Mouse (Mus musculus) midbrain, postnatal 0 days (tissue): Measurements from ENCODE around the gene Xpot. TPM values are rescaled to one million over a fixed set of nuclear protein-coding genes. Genes with fewer than 3 reads are reported as not detected.

ENCODE experiments used
- ATAC-seq: fragments of 200-750 bp; cut with Nextera tagmentation; 2 replicates; pipeline ENCODE4 v1.8.0; 2017; ENCODE audit warnings: moderate number of reproducible peaks, mild to moderate bottlenecking, moderate TSS enrichment, moderate library complexity; ENCODE audit not compliant: low FRiP score
- DNase-seq: peaks from one replicate; pipeline ENCODE4 v3.0.0-alpha.2; 2015; ENCODE audit warnings: low spot score
- H3K27ac ChIP-seq: fragments of 300-500 bp; sonication (generic); 2 replicates; pipeline ENCODE4 v1.5.1; 2014; ENCODE audit warnings: low read depth, mild to moderate bottlenecking, low read length, mixed read lengths
- H3K27me3 ChIP-seq: fragments of 300-500 bp; sonication (generic); 2 replicates; pipeline ENCODE4 v1.6.1; 2014; ENCODE audit warnings: low read length, control low read depth, mixed read lengths; ENCODE audit not compliant: insufficient read depth
- H3K36me3 ChIP-seq: fragments of 300-500 bp; sonication (generic); 2 replicates; pipeline ENCODE4 v1.6.1; 2014; ENCODE audit warnings: low read length, control low read depth, mixed read lengths; ENCODE audit not compliant: insufficient read depth
- H3K4me1 ChIP-seq: fragments of 300-500 bp; sonication (generic); 2 replicates; pipeline ENCODE4 v1.6.1; 2014; ENCODE audit warnings: mild to moderate bottlenecking, control low read depth, antibody characterized with exemption, low read length, mixed read lengths; ENCODE audit not compliant: insufficient read depth
- H3K4me2 ChIP-seq: fragments of 300-500 bp; sonication (generic); 2 replicates; pipeline ENCODE4 v1.6.1; 2014; ENCODE audit warnings: low read depth, mild to moderate bottlenecking, low read length, mixed read lengths; ENCODE audit not compliant: poor library complexity, severe bottlenecking
- H3K4me3 ChIP-seq: fragments of 300-500 bp; sonication (generic); 2 replicates; pipeline ENCODE4 v1.5.1; 2014; ENCODE audit warnings: low read depth, mild to moderate bottlenecking, low read length, moderate library complexity
- H3K9ac ChIP-seq: fragments of 300-500 bp; sonication (generic); replicated peaks from 2 replicates; pipeline ENCODE4 v1.6.1; 2014; ENCODE audit warnings: mild to moderate bottlenecking, low read length, moderate library complexity, mixed read lengths; ENCODE audit not compliant: poor library complexity, severe bottlenecking
- H3K9me3 ChIP-seq: fragments of 300-500 bp; sonication (generic); 2 replicates; pipeline ENCODE4 v1.6.1; 2016; ENCODE audit warnings: low read length, control low read depth
- CTCF ChIP-seq: IDR thresholded peaks from 2 replicates; pipeline ENCODE4 v1.5.1; 2016; ENCODE audit warnings: antibody characterized with exemption, mild to moderate bottlenecking
- WGBS: fragments of 180-500 bp; shearing (Covaris S2); extraction: QIAGEN DNeasy Blood & Tissue Kit; methylation state at CpG from one replicate; pipeline ENCODE4 v1.1.7; 2014; 5-methylcytosine and 5-hydroxymethylcytosine counted together
- polyA plus RNA-seq: library from polyadenylated mRNA; unstranded; fragments of >200 nt; fragmentation: Nextera tagmentation; extraction: Ambion mirVana; gene quantifications from 2 replicates; pipeline ENCODE4 v1.2.1, GENCODE M21; 2015
- total RNA-seq: library from RNA; depleted of rRNA; stranded (reverse); fragments of >200 nt; gene quantifications from 2 replicates; pipeline ENCODE4 v1.2.3, GENCODE M21; 2014; rRNA removed

Xpot gene
- total RNA-seq (101 and 111 TPM in 2 replicates), polyA plus RNA-seq (26.0 and 26.6 TPM in 2 replicates)

DNA sequence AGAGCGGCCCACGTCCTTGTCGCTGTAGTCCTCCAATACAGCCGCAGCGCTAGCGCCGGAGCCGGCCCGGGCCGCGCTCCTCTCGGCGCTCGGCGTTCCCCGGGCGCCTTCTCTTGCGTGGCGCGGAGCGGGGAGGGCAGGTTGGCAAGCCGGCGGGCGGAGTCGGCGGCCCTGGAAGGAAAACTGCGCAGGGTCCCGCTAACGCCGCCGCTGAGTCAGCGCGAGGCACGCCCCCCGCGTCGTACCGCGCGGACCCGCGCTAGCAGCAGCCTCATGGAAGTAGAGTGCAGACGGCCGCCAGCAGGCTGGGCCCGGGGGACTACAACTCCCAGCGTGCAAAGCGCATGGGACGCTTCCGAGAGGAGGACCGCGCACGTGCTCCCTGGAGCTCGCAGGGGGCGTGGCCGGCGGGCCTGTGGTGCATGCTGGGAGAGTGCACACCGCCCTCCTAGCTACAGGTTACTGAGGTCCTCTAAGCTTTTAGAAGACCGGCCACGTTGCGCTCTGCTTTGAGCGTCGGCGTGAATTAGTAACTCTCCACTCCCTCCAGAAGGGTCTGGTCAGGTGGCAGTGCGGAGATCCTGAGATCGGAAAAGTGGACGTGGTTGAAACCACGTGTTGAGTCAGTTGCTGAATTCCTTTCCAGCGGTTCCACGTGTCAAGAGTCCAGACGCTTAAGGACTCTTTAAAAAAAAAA is at the start of gene Xpot:
TSS of gene Xpot (minus strand) at position 147 of the 697 bp plus-strand sequence.
- Histone ChIP-seq H3K9me3 (no peaks in the 10 kb centered on the region), H3K4me1 (no peaks in the 10 kb centered on the region), H3K4me2 (peak within 1 kb of the TSS; percentile 77), H3K27me3 (no peaks in the 10 kb centered on the region), H3K4me3 (peak within 1 kb of the TSS; percentile 85), H3K27ac (peak within 1 kb of the TSS; percentile 87), H3K36me3 (peaks cover 4% of the 10 kb centered on the region; the same call in 1 of the 2 replicates), H3K9ac (peak within 1 kb of the TSS; percentile 74)
- no peak for TF ChIP-seq CTCF
- peak; percentile 98 for DNase-seq
- under 1% methylated on average over 67 of the region's 70 CpGs for WGBS
- ATAC-seq, result peak; percentile 99

DNA sequence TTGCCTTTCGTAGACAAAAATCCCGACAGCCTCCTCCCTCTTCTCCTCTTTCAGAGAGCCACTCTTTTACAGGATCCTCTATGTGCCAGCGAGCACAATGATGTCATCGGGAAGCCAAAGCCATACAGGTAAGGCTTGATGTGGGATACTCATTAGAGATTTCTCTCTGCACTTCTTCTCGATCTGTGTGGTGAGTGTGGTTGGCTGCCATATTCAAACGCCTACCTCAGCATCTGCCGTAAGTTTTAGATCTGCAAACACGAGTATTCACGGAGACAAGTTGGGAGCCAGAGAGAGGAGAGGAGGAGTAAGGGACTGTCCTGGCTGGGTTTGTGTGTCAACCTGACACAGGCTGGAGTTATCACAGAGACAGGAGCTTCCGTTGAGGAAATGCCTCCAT is 43.0 kb upstream of the Xpot start:
- TF ChIP-seq CTCF, result no peak

DNA sequence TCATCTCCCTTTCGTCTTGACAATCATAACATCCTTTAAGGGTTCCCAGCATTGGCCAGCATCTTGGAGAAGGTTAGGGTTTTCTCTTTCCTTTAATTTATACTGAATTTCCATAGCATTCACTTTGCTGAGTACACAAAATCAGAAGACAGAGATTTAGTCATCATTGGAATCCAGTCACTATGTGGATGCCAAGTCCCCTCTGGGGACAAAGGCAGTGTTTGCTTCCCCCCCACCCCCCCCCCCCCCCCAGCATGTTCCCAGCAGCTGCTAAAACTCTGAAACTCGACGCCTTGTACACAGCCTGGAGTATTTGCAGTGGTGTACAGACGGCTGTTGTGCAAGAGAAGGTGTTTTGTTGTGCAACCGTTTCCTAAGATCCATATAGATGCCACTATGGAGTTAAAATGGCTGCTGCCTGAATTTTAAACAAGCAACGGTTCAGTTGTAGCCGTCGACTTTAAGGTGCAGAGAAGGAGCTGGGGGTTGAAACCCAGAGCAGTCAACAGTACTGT is 39.6 kb upstream of the Xpot start:
- H3K36me3 ChIP-seq, result no peaks in the 10 kb centered on the region
- H3K27ac ChIP-seq, result no peak overlapping the region
- ATAC-seq (no peak), DNase-seq (no peak)
- H3K4me2 ChIP-seq, result no peak overlapping the region
- no peak for TF ChIP-seq CTCF
- WGBS, result 73% methylated on average over 8 of the region's 8 CpGs
- H3K4me1 ChIP-seq, result peaks cover 4% of the 10 kb centered on the region; the same call in 1 of the 2 replicates
- no peak overlapping the region for H3K9ac ChIP-seq
- no peak overlapping the region for H3K4me3 ChIP-seq
- no peaks in the 10 kb centered on the region for H3K9me3 ChIP-seq
- H3K27me3 ChIP-seq, result no peaks in the 10 kb centered on the region

More for the DNA sequence above, 43.0 kb upstream of the Xpot start:
- H3K4me1 ChIP-seq, result no peaks in the 10 kb centered on the region; the same call in 1 of the 2 replicates
- 94% methylated on average over 10 of the region's 10 CpGs for WGBS
- DNase-seq (no peak), ATAC-seq (no peak)
- no peak overlapping the region for H3K4me3 ChIP-seq
- H3K9ac ChIP-seq, result no peak overlapping the region
- no peak overlapping the region for H3K4me2 ChIP-seq
- no peak overlapping the region for H3K27ac ChIP-seq
- H3K36me3 ChIP-seq, result no peaks in the 10 kb centered on the region
- no peaks in the 10 kb centered on the region for H3K9me3 ChIP-seq
- H3K27me3 ChIP-seq, result no peaks in the 10 kb centered on the region

DNA sequence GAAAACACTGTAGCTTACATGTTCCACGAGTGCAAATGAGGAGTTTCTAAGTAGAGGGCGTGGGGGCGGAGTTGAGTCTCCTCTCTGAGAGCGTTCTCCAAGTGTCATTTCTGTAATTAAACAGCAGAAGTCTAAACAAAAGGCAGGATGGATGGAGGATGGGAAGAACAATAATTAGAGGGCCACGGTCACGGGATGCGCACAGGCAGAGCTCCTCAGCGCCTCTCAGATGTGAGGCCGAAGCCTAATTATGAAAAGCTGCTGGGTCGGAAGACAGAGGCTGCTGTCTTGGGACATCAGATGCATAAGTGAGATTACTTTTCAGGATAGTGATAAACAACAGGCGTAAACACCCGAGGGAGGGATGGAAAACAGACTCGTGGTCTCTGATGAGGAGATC is 37.5 kb upstream of the Xpot start:
- 51% methylated on average over 13 of the region's 13 CpGs for WGBS
- TF ChIP-seq CTCF, result peak; percentile 37
- Histone ChIP-seq H3K4me2 (no peak overlapping the region), H3K9me3 (no peaks in the 10 kb centered on the region), H3K9ac (no peak overlapping the region), H3K27me3 (no peaks in the 10 kb centered on the region), H3K4me3 (no peak overlapping the region), H3K4me1 (peaks cover 4% of the 10 kb centered on the region; the same call in 1 of the 2 replicates), H3K27ac (no peak overlapping the region), H3K36me3 (no peaks in the 10 kb centered on the region)
- DNase-seq (no peak), ATAC-seq (no peak)

DNA sequence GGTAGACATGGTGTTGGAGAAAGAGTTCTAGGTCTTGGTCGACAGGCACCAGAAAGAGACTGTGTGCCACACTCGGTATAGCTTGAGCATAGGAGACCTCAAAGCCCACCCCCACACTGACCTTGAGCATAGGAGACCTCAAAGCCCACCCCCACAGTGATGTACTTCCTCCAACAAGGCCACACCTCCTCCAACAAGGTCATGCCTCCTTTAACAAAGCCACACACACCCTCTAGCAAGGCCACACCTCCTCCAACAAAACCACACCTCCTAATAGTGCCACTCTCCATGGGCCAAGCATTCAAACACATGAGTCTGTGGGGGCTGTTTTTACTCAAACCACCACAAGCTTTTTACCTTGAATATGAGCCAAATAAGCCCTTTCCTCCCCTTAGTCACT is 36.6 kb upstream of the Xpot start:
- H3K27ac ChIP-seq, result no peak overlapping the region
- H3K36me3 ChIP-seq, result no peaks in the 10 kb centered on the region
- no peak overlapping the region for H3K4me2 ChIP-seq
- DNase-seq, result no peak
- 82% methylated on average over 2 of the region's 2 CpGs for WGBS
- H3K9ac ChIP-seq, result no peak overlapping the region
- ATAC-seq, result no peak
- TF ChIP-seq CTCF, result no peak
- H3K4me3 ChIP-seq, result no peak overlapping the region
- H3K4me1 ChIP-seq, result peaks cover 4% of the 10 kb centered on the region; the same call in 1 of the 2 replicates
- H3K9me3 ChIP-seq, result no peaks in the 10 kb centered on the region
- no peaks in the 10 kb centered on the region for H3K27me3 ChIP-seq

- ATAC-seq, result no peak
- no peak for TF ChIP-seq CTCF
These were observed 29.8 kb upstream of the Xpot start for GRCm38 (mm10) chr10:121655907-121656306.

More at GRCm38 (mm10) chr10:121655907-121656306, 29.8 kb upstream of the Xpot start:
- no peaks in the 10 kb centered on the region for H3K36me3 ChIP-seq
- no peak overlapping the region for H3K4me3 ChIP-seq
- no peak overlapping the region for H3K27ac ChIP-seq
- no peak for DNase-seq
- H3K9me3 ChIP-seq, result no peaks in the 10 kb centered on the region
- H3K4me2 ChIP-seq, result no peak overlapping the region
- no peak overlapping the region for H3K9ac ChIP-seq
- H3K27me3 ChIP-seq, result no peaks in the 10 kb centered on the region
- WGBS, result 78% methylated on average over 4 of the region's 4 CpGs
- H3K4me1 ChIP-seq, result no peaks in the 10 kb centered on the region
